Mouse (Mus musculus) kidney, embryonic 15.5 days (tissue): Measurements from ENCODE around the gene Sppl2c. TPM values are rescaled to one million over a fixed set of nuclear protein-coding genes. Genes with fewer than 3 reads are reported as not detected.
A peak's percentile ranks its signal among the peaks of the same experiment; 100 is the strongest.

ENCODE experiments used
- ATAC-seq: fragments of 200-750 bp; cut with Nextera tagmentation; replicated peaks from 2 replicates; pipeline ENCODE4 v1.8.0; 2017; ENCODE audit warnings: moderate TSS enrichment; ENCODE audit not compliant: low FRiP score
- H3K27ac ChIP-seq: fragments of 300-500 bp; sonication (generic); 2 replicates; pipeline ENCODE4 v1.5.1; 2015; ENCODE audit warnings: mild to moderate bottlenecking, inconsistent platforms
- H3K27me3 ChIP-seq: fragments of 300-500 bp; sonication (generic); 2 replicates; pipeline ENCODE4 v1.6.1; 2015; ENCODE audit warnings: inconsistent platforms
- H3K36me3 ChIP-seq: fragments of 300-500 bp; sonication (generic); 2 replicates; pipeline ENCODE4 v1.6.1; 2015; ENCODE audit warnings: inconsistent platforms
- H3K4me1 ChIP-seq: fragments of 300-500 bp; sonication (generic); 2 replicates; pipeline ENCODE4 v1.6.1; 2015; ENCODE audit warnings: inconsistent platforms
- H3K4me2 ChIP-seq: fragments of 300-500 bp; sonication (generic); 2 replicates; pipeline ENCODE4 v1.6.1; 2015; ENCODE audit warnings: moderate library complexity, mild to moderate bottlenecking, inconsistent platforms
- H3K4me3 ChIP-seq: fragments of 300-500 bp; sonication (generic); replicated peaks from 2 replicates; pipeline ENCODE4 v1.5.1; 2015; ENCODE audit warnings: mild to moderate bottlenecking, inconsistent platforms
- H3K9ac ChIP-seq: fragments of 300-500 bp; sonication (generic); 2 replicates; pipeline ENCODE4 v1.6.1; 2015; ENCODE audit warnings: mild to moderate bottlenecking, inconsistent platforms
- H3K9me3 ChIP-seq: fragments of 300-500 bp; sonication (generic); replicated peaks from 2 replicates; pipeline ENCODE4 v1.6.1; 2016; ENCODE audit warnings: inconsistent platforms
- WGBS: fragments of 180-500 bp; shearing (Covaris S2); methylation state at CpG from one replicate; pipeline ENCODE4 v1.1.7; 2015; ENCODE audit warnings: mixed read lengths; 5-methylcytosine and 5-hydroxymethylcytosine counted together
- polyA plus RNA-seq: library from polyadenylated mRNA; unstranded; fragments of >200 nt; fragmentation: Nextera tagmentation; extraction: Ambion mirVana; gene quantifications from 2 replicates; pipeline ENCODE4 v1.2.1, GENCODE M21; 2015

Gene Sppl2c
- not detected in 2 replicates for polyA plus RNA-seq

DNA sequence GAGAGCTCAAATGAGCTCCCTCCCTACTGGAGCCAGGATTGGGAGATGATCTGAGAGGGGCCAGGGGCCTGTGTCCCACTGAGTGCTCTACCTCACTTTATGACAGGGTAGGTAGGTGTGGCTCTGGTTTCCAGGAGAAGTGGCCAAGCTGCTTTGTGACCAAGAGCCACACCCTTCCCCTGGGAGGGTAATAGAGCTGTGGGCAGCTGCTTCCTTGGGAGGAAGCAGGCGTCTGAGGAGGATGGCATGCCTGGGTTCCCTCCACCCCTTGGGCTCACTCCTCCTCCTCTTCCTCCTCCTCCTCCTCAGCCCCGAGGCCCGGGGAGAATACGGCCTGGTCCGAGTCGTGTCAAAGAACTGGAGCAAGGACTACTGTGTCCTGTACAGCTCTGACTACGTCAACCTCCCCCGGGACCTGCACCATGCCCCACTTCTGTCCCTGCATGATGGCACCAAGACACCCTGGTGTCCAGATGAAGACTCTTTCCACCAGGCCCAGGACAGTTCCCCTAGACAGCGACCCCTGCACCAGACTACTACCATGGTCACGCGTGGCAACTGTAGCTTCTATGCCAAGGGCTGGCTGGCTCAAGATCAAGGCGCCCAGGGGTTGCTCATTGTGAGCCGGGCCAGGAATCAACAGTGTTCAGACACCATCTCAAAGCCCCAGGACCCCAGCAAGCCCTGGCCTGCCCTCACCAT is at the start of gene Sppl2c:
TSS of gene Sppl2c (plus strand) at position 193 of the 702 bp plus-strand sequence.
- no peak within 1 kb of the TSS for H3K4me2 ChIP-seq
- no peak within 1 kb of the TSS for H3K9ac ChIP-seq
- no peaks in the 10 kb centered on the region for H3K4me1 ChIP-seq
- WGBS, result 68% methylated on average over 13 of the region's 13 CpGs
- H3K9me3 ChIP-seq, result no peaks in the 10 kb centered on the region
- ATAC-seq, result no peak
- H3K27ac ChIP-seq, result no peak within 1 kb of the TSS
- H3K4me3 ChIP-seq, result no peak within 1 kb of the TSS
- H3K27me3 ChIP-seq, result no peaks in the 10 kb centered on the region
- no peaks in the 10 kb centered on the region for H3K36me3 ChIP-seq

GRCm38 (mm10) chr11:104138976-104139375 is 47.2 kb upstream of the Sppl2c start:
- Histone ChIP-seq H3K27ac (no peak overlapping the region), H3K9me3 (no peaks in the 10 kb centered on the region), H3K4me1 (no peaks in the 10 kb centered on the region), H3K4me3 (no peak overlapping the region), H3K27me3 (peaks cover 35% of the 10 kb centered on the region), H3K4me2 (no peak overlapping the region), H3K36me3 (no peaks in the 10 kb centered on the region), H3K9ac (no peak overlapping the region)
- ATAC-seq, result no peak
- WGBS, result 72% methylated on average over 3 of the region's 3 CpGs

DNA sequence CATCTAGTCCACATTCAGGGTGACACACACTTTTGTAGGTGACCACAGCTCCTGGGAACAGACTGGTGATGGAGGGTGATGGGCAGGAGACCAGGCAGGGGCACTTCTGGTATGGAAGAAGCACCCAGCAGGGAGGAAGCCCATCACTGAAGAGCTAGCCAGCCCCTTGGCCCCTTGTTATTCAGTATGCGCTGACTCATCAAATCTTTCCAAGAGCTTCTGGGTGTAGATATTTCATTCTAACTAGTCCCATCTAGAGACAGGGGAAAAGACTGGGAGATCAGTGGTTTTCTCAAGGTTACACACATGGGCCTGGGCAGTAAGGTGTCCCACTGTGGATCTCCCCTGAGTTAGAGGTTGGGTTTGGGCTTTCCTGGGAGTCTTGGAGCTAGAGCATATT is 41.2 kb upstream of the Sppl2c start:
- Histone ChIP-seq H3K27me3 (no peaks in the 10 kb centered on the region), H3K27ac (no peak overlapping the region), H3K9ac (no peak overlapping the region), H3K4me1 (0 out of 2 replicates have a peak, but pooled peaks cover 3% of the 10 kb centered on the region), H3K36me3 (no peaks in the 10 kb centered on the region), H3K9me3 (no peaks in the 10 kb centered on the region), H3K4me3 (no peak overlapping the region), H3K4me2 (no peak overlapping the region)
- 83% methylated on average over 1 of the region's 1 CpGs for WGBS
- ATAC-seq, result no peak

GRCm38 (mm10) chr11:104148787-104149186 is 37.3 kb upstream of the Sppl2c start:
- no peak overlapping the region for H3K4me3 ChIP-seq
- WGBS, result 73% methylated on average over 7 of the region's 7 CpGs
- 0 out of 2 replicates have a peak, but pooled peaks cover 7% of the 10 kb centered on the region for H3K4me1 ChIP-seq

GRCm38 (mm10) chr11:104150911-104151310 is 35.2 kb upstream of the Sppl2c start:
- H3K36me3 ChIP-seq, result no peaks in the 10 kb centered on the region
- 56% methylated on average over 5 of the region's 5 CpGs for WGBS
- no peak overlapping the region for H3K27ac ChIP-seq
- peaks cover 3% of the 10 kb centered on the region; the same call in 1 of the 2 replicates for H3K27me3 ChIP-seq
- no peak overlapping the region for H3K9ac ChIP-seq
- no peak overlapping the region for H3K4me3 ChIP-seq
- H3K4me2 ChIP-seq, result no peak overlapping the region
- ATAC-seq, result no peak
- H3K4me1 ChIP-seq, result peaks cover 16% of the 10 kb centered on the region; the same call in 1 of the 2 replicates
- no peaks in the 10 kb centered on the region for H3K9me3 ChIP-seq

More at GRCm38 (mm10) chr11:104148787-104149186, 37.3 kb upstream of the Sppl2c start:
- H3K36me3 ChIP-seq, result no peaks in the 10 kb centered on the region
- no peak for ATAC-seq
- H3K9ac ChIP-seq, result no peak overlapping the region
- H3K27me3 ChIP-seq, result peaks cover 3% of the 10 kb centered on the region; the same call in 1 of the 2 replicates
- H3K4me2 ChIP-seq, result no peak overlapping the region
- no peaks in the 10 kb centered on the region for H3K9me3 ChIP-seq
- H3K27ac ChIP-seq, result no peak overlapping the region

- Histone ChIP-seq H3K4me2 (no peak overlapping the region), H3K27ac (0 out of 2 replicates have a peak overlapping the region, but pooled peaks have one; percentile 13), H3K9me3 (no peaks in the 10 kb centered on the region), H3K27me3 (peaks cover 32% of the 10 kb centered on the region), H3K9ac (no peak overlapping the region), H3K4me3 (no peak overlapping the region), H3K4me1 (peaks cover 28% of the 10 kb centered on the region), H3K36me3 (no peaks in the 10 kb centered on the region)
- WGBS, result 47% methylated on average over 4 of the region's 4 CpGs
- no peak for ATAC-seq
These were observed 31.8 kb upstream of the Sppl2c start for GRCm38 (mm10) chr11:104154332-104154731.

DNA sequence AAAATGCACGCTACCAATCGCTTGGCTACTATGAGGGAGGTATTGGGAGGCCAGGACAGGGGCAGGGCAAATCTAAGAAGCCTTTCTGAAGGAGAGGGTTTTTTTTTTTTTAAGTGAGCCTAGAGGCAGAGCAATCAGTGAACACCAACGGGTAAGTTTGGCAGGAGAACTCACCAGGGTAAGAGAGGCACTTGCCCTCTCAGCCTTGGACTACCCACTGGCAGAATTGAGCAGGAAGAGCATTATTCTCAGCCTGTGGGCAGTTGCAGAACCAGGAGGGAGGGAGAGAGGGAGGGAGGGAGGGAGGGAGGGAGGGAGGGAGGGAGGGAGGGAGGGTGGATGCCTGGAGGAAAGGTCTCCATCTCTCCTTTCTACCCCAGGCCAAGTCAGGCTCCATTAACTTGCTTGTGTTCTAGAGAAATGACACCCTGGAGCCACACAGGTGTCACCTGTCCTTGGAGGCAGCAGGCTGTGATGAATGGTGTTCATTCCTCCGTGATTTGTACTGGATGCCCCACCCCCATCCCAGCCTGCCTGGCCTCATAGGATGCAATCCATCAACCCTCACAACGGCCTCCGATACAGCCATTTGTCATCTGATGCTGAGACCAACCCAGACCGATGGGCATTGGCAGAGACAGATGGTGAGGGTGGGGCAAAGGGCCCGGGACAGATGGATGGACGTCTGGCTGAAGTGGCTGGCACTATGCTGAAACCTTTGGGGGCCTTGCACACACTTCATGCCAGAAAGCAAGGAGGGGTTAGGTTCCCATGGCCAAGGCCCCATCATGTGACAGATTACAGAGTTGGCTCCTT is 31.1 kb upstream of the Sppl2c start:
- peak; percentile 87 for ATAC-seq
- H3K27me3 ChIP-seq, result peaks cover 38% of the 10 kb centered on the region
- WGBS, result 17% methylated on average over 9 of the region's 9 CpGs
- H3K9me3 ChIP-seq, result no peaks in the 10 kb centered on the region
- H3K4me1 ChIP-seq, result peaks cover 28% of the 10 kb centered on the region
- H3K4me3 ChIP-seq, result no peak overlapping the region
- no peak overlapping the region for H3K4me2 ChIP-seq
- H3K9ac ChIP-seq, result no peak overlapping the region
- 0 out of 2 replicates have a peak overlapping the region, but pooled peaks have one; percentile 13 for H3K27ac ChIP-seq
- no peaks in the 10 kb centered on the region for H3K36me3 ChIP-seq

- Histone ChIP-seq H3K9ac (no peak overlapping the region), H3K36me3 (no peaks in the 10 kb centered on the region), H3K27ac (no peak overlapping the region), H3K4me3 (no peak overlapping the region), H3K4me2 (no peak overlapping the region), H3K9me3 (no peaks in the 10 kb centered on the region), H3K4me1 (peaks cover 26% of the 10 kb centered on the region), H3K27me3 (peaks cover 39% of the 10 kb centered on the region)
- ATAC-seq, result no peak
These were observed 30.2 kb upstream of the Sppl2c start for GRCm38 (mm10) chr11:104155899-104156298.

DNA sequence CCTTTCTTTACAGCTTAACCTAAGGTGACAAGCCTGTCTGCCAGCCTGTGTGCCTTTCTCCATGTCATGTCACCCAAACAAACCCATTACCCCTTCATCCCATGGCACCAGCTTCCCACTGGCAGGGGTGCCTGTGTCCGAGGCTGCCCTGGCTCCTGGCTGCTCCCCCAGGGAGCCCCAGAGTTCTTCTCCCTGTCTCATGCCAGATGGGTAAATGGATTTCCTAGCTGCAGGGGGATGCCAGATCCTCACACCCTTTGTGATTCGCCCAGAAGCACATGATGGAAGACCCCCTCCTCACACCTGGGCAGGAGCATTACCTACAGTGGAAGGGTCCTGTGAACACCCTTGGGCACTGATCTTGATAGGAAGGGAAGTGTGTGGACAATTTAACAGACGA is 29.7 kb upstream of the Sppl2c start:
- Histone ChIP-seq H3K4me2 (no peak overlapping the region), H3K27me3 (peaks cover 39% of the 10 kb centered on the region), H3K9ac (no peak overlapping the region), H3K4me3 (no peak overlapping the region), H3K4me1 (peaks cover 23% of the 10 kb centered on the region), H3K9me3 (no peaks in the 10 kb centered on the region), H3K36me3 (no peaks in the 10 kb centered on the region), H3K27ac (no peak overlapping the region)
- WGBS, result 69% methylated on average over 3 of the region's 3 CpGs
- no peak for ATAC-seq

DNA sequence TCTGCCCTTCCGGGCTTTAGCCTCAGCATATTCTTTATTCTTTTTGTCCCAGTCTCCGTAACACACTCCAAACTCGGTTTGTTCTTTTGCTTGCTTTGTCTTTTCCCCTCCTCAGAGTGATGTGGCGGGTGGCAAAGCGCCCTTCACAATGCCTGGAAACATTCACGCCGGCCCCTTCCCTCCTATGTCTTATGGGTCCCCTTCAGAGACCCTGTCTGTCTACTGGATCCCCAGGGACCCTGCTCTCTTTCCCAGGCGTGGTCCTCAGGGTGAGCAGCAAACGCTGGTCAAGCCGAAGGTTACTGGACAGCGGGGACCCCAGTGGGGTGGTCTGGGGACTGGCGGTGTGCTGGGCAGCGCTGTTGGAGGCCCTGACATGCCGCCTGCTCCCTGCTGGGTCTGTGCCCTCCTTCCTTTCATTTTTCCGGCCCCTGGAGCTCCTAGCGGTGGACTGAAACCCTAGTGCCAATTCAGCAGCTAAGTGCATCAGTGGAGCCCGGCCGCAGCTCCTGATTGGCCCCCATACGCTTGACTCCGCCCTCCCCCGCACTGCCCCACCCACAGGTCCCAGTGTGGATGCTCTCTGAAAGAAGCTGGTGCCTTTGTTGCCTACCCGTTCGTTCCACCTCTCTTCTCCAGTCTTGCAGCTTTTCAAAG is 28.4 kb upstream of the Sppl2c start:
- WGBS, result 8% methylated on average over 23 of the region's 23 CpGs
- Histone ChIP-seq H3K4me2 (peak overlapping the region; percentile 63), H3K27me3 (peaks cover 35% of the 10 kb centered on the region), H3K36me3 (no peaks in the 10 kb centered on the region), H3K4me1 (peaks cover 23% of the 10 kb centered on the region), H3K27ac (no peak overlapping the region), H3K4me3 (peak overlapping the region; percentile 38), H3K9me3 (no peaks in the 10 kb centered on the region), H3K9ac (no peak overlapping the region)
- ATAC-seq, result peak; percentile 82

DNA sequence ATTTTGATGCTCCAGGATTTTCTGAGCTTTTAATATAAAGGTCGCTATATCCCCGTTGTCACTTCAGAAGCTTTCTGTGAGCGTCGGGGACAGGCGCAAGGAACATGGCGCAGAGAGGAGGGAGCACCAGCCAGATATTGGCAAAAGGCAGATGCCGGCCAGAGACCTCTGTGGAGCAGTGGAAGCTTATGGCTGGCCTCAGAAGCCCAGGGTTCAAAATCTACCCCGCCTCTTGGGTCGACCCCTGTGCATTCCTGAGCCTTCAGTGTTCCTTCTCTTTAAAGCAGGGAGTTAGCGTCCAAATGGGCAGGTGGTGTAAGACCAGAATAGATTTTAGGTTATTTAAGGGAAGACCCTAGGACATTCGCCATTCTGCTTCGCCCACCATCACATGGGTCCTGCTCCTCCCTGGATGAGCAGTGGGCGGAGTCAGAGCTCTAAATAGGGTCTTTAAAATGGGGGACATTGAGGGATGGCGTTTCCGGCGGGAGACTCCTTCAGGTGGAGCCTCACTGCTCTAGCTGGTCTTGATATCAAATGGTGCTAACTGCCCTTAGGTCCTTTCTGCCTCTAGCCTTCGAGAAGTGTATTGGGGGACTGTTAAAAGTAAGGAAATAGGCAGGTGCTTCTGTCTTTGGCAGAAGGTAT is 27.7 kb upstream of the Sppl2c start:
- Histone ChIP-seq H3K27me3 (peaks cover 35% of the 10 kb centered on the region), H3K9me3 (no peaks in the 10 kb centered on the region), H3K36me3 (no peaks in the 10 kb centered on the region), H3K4me1 (peaks cover 23% of the 10 kb centered on the region), H3K27ac (no peak overlapping the region), H3K4me3 (peak overlapping the region; percentile 38), H3K4me2 (peak overlapping the region; percentile 63), H3K9ac (no peak overlapping the region)
- 6% methylated on average over 17 of the region's 17 CpGs for WGBS
- ATAC-seq, result no peak
